Mouse (Mus musculus): Measurements from ENCODE around the gene Olfr1231.

DNA sequence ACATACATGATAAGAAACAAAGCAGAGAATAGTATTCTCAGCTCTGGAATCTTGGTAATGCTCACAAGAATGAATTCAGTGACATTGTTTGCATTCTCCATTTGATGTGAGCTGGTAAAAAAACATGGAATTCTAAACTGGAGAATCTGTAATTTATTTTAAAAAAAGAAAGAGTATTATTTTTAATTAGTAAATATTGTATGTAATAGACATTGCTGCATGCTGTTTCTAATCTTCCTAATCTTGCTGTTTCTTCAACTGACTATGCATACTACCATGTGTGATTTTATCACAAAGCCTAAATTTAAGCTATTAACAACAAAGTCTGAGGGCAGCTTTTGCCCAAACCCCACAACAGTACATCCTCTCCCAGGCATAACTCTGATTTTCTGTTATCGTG, 9.7 kb downstream of the Olfr1231 start, which contains the start of gene Olfr1230:
- TF ChIP-seq EP300 (IDR thresholded peaks at IDR 0.05; ENCODE audit: low read depth), result no peak
- no peak for TF ChIP-seq CTCF (IDR thresholded peaks at IDR 0.05; ENCODE audit: low read depth)

Data from liver, embryonic 14.5 days (tissue).